Mouse (Mus musculus) mouse embryonic stem cell (cell line): ENCODE measurements around the gene Ubl5.
"Not testable (repeated sequence)": the region's sequence is repeated elsewhere in the genome, so short reads cannot be mapped to it uniquely, and the experiment has no call there.

ENCODE experiments used
- in situ Hi-C, 2 experiments: fragments of 300-500 bp; cut with MboI; formaldehyde crosslinking; loops; 1 replicate in 1 of 2; 3 replicates in 1 of 2; pipeline ENCODE4 v1.14.3; 2019 to 2020; ENCODE audit warnings: low sequenced_read_pairs in 2 of 2, low pct_unique_long_range_greater_than_20kb in 1 of 2, mixed read lengths in 1 of 2; ENCODE audit not compliant: unreplicated experiment in 1 of 2

Ubl5 gene

GRCm38 (mm10) chr9:20689403-20689802, 46.7 kb downstream of the Ubl5 start:
- in situ Hi-C loops, result no loop called here

- in situ Hi-C loops, result no loop called here
Measured at GRCm38 (mm10) chr9:20689913-20690312, 47.2 kb downstream of the Ubl5 start.

GRCm38 (mm10) chr9:20690449-20690848, 47.8 kb downstream of the Ubl5 start:
- in situ Hi-C loops, result not testable (repeated sequence)

GRCm38 (mm10) chr9:20692863-20693262, 50.2 kb downstream of the Ubl5 start:
- in situ Hi-C loops, result no loop called here

GRCm38 (mm10) chr9:20694721-20695235, 52.1 kb downstream of the Ubl5 start:
- in situ Hi-C loops, result no loop called here

- in situ Hi-C loops, result no loop called here
Measured at GRCm38 (mm10) chr9:20696107-20696712, 53.5 kb downstream of the Ubl5 start.
